Mouse (Mus musculus): ENCODE measurements around the gene P3h4. TPM values are rescaled to one million over a fixed set of nuclear protein-coding genes. Genes with fewer than 3 reads are reported as not detected.
A peak's percentile ranks its signal among the peaks of the same experiment; 100 is the strongest.

P3h4 gene
- polyA plus RNA-seq, 2 experiments = 2.8 TPM

DNA sequence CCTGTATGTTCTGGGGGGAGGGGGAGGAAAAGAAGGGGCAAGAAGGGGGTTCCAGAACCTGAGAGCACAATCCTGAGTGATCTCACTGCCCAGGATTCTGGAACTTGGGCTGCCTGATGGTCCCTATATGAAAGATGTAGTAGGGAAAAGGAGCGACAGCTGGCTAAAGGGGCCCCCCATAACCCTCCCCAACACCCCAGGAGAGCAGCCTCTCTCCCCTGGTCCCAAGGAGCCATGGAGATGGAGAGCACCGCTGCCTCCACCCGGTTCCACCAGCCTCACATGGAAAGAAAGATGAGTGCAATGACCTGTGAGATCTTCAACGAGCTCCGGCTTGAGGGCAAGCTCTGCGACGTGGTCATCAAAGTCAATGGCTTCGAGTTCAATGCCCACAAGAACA, 27.2 kb upstream of the P3h4 start, which contains the start of the genes Nt5c3b and Klhl10:
Nt5c3b (minus strand) TSS at position 12 of the 400 bp plus-strand sequence.
Klhl10 (plus strand) TSS at position 121 of the 400 bp plus-strand sequence.
- Histone ChIP-seq H3K4me3 (ENCODE audit: insufficient read depth in 1 of 2, low read depth in 2 of 2, low read length in 2 of 2) (peak within 1 kb of the TSS; percentile 71 to 75), H3K36me3 (replicated peaks; ENCODE audit: control insufficient read depth, insufficient read depth, low read depth) (no peaks in the 10 kb centered on the region), H3K9ac (replicated peaks) (peak within 1 kb of the TSS; percentile 74), H3K4me2 (ENCODE audit: low read depth) (peak within 1 kb of the TSS; percentile 90), H3K4me1 (replicated peaks; ENCODE audit: control insufficient read depth in 2 of 2, insufficient read depth in 2 of 2, low read length in 1 of 2) (peaks cover 0 to 7% of the 10 kb centered on the region in 2 experiments; a peak in 3 of 4 replicates), H3K27me3 (ENCODE audit: control insufficient read depth, insufficient read depth, low read length) (no peaks in the 10 kb centered on the region), H3K9me3 (ENCODE audit: control insufficient read depth, low read length) (no peaks in the 10 kb centered on the region), H3K27ac (no peak within 1 kb of the TSS)
- TF ChIP-seq EP300 (IDR thresholded peaks at IDR 0.05; ENCODE audit: low read depth) (no peak), CTCF (IDR thresholded peaks at IDR 0.05; ENCODE audit: low read depth) (no peak)
- ATAC-seq (ENCODE audit: insufficient read depth) = no peak
- 66% methylated on average over 8 of the region's 8 CpGs for WGBS (ENCODE audit: insufficient replicate concordance)
- DNase-seq (ENCODE audit: low read depth in 3 of 3, low spot score in 3 of 3) = no peak

DNA sequence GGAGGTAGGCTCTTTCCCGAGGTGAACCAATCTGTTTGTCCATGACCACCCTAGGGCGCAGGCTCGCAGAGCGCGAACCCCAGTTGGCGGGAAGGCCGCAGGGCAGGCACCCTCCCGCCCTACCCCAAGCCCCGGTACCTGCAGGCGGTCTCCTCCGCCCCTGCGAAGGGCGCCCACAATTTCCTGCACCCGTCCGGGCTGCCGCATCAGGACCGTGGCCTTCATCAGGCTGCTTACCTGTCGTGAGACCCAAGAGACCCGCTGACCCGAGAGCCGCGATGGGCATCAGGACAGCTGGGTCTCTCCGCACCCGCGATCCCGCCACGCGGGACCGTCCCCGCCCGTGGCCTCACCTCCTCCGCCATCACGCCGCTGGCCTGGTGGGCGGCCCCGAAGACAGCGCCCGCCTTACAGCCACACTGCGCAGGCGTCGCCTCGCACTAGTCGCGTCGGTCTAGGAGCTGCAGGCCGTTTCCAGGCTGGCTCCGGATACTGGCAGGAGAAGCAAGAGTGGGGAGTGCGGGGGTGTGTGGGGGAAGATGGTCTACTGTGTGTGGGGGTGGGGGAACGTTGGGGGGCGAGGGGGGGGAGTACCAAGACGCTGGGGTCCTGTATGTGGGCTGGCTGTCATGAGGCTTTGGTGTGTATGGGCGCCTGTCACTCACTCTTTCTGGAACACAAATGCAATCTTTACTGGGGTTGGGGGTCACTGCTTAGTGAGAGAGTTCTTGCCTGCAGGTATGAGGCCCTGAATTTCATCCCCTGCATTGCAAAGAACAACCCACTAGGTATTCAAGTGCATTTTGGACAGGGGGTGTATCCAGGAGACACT, 26.3 kb upstream of the P3h4 start:
- Histone ChIP-seq H3K4me2 (ENCODE audit: low read depth) (peak overlapping the region; percentile 90), H3K4me1 (replicated peaks; ENCODE audit: control insufficient read depth in 2 of 2, insufficient read depth in 2 of 2, low read length in 1 of 2) (peaks cover 0 to 7% of the 10 kb centered on the region in 2 experiments; a peak in 3 of 4 replicates), H3K36me3 (replicated peaks; ENCODE audit: control insufficient read depth, insufficient read depth, low read depth) (no peaks in the 10 kb centered on the region), H3K27me3 (ENCODE audit: control insufficient read depth, insufficient read depth, low read length) (no peaks in the 10 kb centered on the region), H3K9me3 (ENCODE audit: control insufficient read depth, low read length) (no peaks in the 10 kb centered on the region), H3K4me3 (ENCODE audit: insufficient read depth in 1 of 2, low read depth in 2 of 2, low read length in 2 of 2) (peak overlapping the region; percentile 71 to 75), H3K9ac (replicated peaks) (peak overlapping the region; percentile 74), H3K27ac (no peak overlapping the region)
- 2% methylated on average over 52 of the region's 52 CpGs for WGBS (ENCODE audit: insufficient replicate concordance)
- ATAC-seq (ENCODE audit: insufficient read depth) = peak; percentile 92
- no peak for TF ChIP-seq EP300 (IDR thresholded peaks at IDR 0.05; ENCODE audit: low read depth)
- TF ChIP-seq CTCF (IDR thresholded peaks at IDR 0.05; ENCODE audit: low read depth) = no peak
- peak; percentile 42 to 53 (median 45) for DNase-seq (ENCODE audit: low read depth in 3 of 3, low spot score in 3 of 3)

DNA sequence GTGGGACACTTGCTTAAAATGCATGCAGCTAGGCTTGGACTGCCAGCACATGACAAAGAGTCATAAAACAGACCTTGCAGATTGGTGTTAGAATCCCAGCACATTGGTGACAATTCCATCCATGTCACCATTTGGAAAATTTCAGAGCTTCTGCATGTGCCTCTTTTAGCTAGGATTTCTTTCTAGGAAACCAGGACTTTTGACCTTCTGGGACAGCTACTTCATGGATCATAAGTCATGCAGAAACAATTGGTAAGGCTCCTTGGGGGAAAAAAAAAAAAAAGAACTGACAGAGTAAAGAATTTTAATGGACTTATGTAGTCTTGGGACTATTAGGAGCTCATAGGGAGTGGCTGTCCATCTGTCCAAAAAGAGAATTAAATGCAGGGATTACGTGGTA, 23.3 kb upstream of the P3h4 start:
- WGBS (ENCODE audit: insufficient replicate concordance) = 67% methylated on average over 1 of the region's 1 CpGs
- no peaks in the 10 kb centered on the region for H3K9me3 ChIP-seq (ENCODE audit: control insufficient read depth, low read length)
- no peak overlapping the region for H3K4me2 ChIP-seq (ENCODE audit: low read depth)
- H3K9ac ChIP-seq (replicated peaks) = no peak overlapping the region
- no peak for DNase-seq (ENCODE audit: low read depth in 3 of 3, low spot score in 3 of 3)
- H3K4me1 ChIP-seq (replicated peaks; ENCODE audit: control insufficient read depth in 2 of 2, insufficient read depth in 2 of 2, low read length in 1 of 2) = peaks cover 0 to 7% of the 10 kb centered on the region in 2 experiments; a peak in 3 of 4 replicates
- ATAC-seq (ENCODE audit: insufficient read depth) = no peak
- H3K36me3 ChIP-seq (replicated peaks; ENCODE audit: control insufficient read depth, insufficient read depth, low read depth) = no peaks in the 10 kb centered on the region
- no peak overlapping the region for H3K27ac ChIP-seq
- H3K4me3 ChIP-seq (ENCODE audit: insufficient read depth in 1 of 2, low read depth in 2 of 2, low read length in 2 of 2) = no peak overlapping the region
- TF ChIP-seq CTCF (IDR thresholded peaks at IDR 0.05; ENCODE audit: low read depth) = no peak
- TF ChIP-seq EP300 (IDR thresholded peaks at IDR 0.05; ENCODE audit: low read depth) = no peak
- H3K27me3 ChIP-seq (ENCODE audit: control insufficient read depth, insufficient read depth, low read length) = no peaks in the 10 kb centered on the region

DNA sequence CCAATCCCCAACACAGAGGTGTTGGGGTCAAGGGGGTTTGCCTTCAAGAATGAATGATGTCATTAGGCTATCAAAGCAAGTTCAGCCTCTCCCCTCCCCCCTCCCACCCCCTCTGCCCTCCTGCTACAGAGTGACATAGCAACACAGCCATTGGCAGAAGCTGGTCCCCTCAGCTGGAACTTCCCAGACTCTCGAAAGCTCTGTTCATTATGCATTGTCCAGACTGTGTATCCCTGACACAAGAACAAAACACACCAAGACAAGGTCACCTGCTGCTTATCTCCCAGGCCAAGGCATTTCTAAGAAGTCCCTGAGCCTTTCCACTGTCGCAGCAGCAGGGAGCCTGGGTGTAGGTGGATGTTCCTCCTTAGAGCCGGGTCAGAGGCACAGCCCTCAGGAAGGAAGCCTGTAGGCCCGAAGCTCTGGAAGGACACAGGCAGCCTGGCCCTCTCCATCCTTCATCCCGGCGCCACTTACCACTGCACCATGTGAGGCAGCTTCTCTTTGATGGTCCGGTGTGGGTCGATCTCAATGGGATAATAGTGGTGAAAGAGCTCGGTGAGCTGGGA, 21.1 kb upstream of the P3h4 start:
- Histone ChIP-seq H3K36me3 (replicated peaks; ENCODE audit: control insufficient read depth, insufficient read depth, low read depth) (no peaks in the 10 kb centered on the region), H3K4me2 (ENCODE audit: low read depth) (no peak overlapping the region), H3K27ac (no peak overlapping the region), H3K9ac (replicated peaks) (no peak overlapping the region), H3K27me3 (ENCODE audit: control insufficient read depth, insufficient read depth, low read length) (no peaks in the 10 kb centered on the region), H3K9me3 (ENCODE audit: control insufficient read depth, low read length) (no peaks in the 10 kb centered on the region), H3K4me3 (ENCODE audit: insufficient read depth in 1 of 2, low read depth in 2 of 2, low read length in 2 of 2) (no peak overlapping the region), H3K4me1 (replicated peaks; ENCODE audit: control insufficient read depth in 2 of 2, insufficient read depth in 2 of 2, low read length in 1 of 2) (peaks cover 0 to 7% of the 10 kb centered on the region in 2 experiments; a peak in 3 of 4 replicates)
- ATAC-seq (ENCODE audit: insufficient read depth) (no peak), DNase-seq (ENCODE audit: low read depth in 3 of 3, low spot score in 3 of 3) (no peak)
- TF ChIP-seq EP300 (IDR thresholded peaks at IDR 0.05; ENCODE audit: low read depth) = no peak
- TF ChIP-seq CTCF (IDR thresholded peaks at IDR 0.05; ENCODE audit: low read depth) = no peak
- 76% methylated on average over 9 of the region's 9 CpGs for WGBS (ENCODE audit: insufficient replicate concordance)

DNA sequence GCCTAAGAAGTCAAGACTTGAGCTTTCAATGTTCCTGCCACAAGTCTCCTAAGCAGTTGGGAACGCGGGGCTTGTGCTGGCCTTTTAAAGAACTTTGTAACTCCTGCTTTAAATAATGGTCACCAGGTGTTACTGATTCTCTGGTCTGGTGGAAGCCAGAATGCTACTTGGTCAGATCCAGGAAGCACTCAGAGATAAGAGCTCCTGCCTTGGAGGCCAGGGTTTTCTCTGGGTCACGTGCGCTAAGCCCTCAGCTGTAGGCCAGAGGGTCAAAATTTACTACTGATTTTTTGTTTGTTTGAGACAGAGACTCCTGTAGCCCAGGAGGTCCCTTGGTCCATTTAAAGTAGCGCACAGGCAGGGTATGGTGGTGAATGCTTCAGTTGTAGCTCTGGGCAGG, 17.4 kb upstream of the P3h4 start:
- 68% methylated on average over 5 of the region's 5 CpGs for WGBS (ENCODE audit: insufficient replicate concordance)
- no peaks in the 10 kb centered on the region for H3K27me3 ChIP-seq (ENCODE audit: control insufficient read depth, insufficient read depth, low read length)
- TF ChIP-seq CTCF (IDR thresholded peaks at IDR 0.05; ENCODE audit: low read depth) = no peak
- no peak for TF ChIP-seq EP300 (IDR thresholded peaks at IDR 0.05; ENCODE audit: low read depth)
- H3K36me3 ChIP-seq (replicated peaks; ENCODE audit: control insufficient read depth, insufficient read depth, low read depth) = no peaks in the 10 kb centered on the region
- no peak overlapping the region for H3K9ac ChIP-seq (replicated peaks)
- H3K4me3 ChIP-seq (ENCODE audit: insufficient read depth in 1 of 2, low read depth in 2 of 2, low read length in 2 of 2) = no peak overlapping the region
- no peak for DNase-seq (ENCODE audit: low read depth in 3 of 3, low spot score in 3 of 3)
- H3K4me2 ChIP-seq (ENCODE audit: low read depth) = no peak overlapping the region
- ATAC-seq (ENCODE audit: insufficient read depth) = no peak
- no peaks in the 10 kb centered on the region for H3K9me3 ChIP-seq (ENCODE audit: control insufficient read depth, low read length)
- H3K4me1 ChIP-seq (replicated peaks; ENCODE audit: control insufficient read depth in 2 of 2, insufficient read depth in 2 of 2, low read length in 1 of 2) = no peaks in the 10 kb centered on the region
- H3K27ac ChIP-seq = no peak overlapping the region

Data from liver, embryonic 14.5 days (tissue).